Mouse (Mus musculus) adrenal gland, adult 10 weeks (tissue): ENCODE data around the gene Hmx3. TPM values are rescaled to one million over a fixed set of nuclear protein-coding genes. Genes with fewer than 3 reads are reported as not detected.

ENCODE experiments used
- polyA plus RNA-seq: library from polyadenylated mRNA; stranded (reverse); fragments of 350-450 nt; fragmentation: Illumina TruSeq; extraction: RNeasy Lipid Tissue Mini Kit (QIAGEN cat#74804); gene quantifications from one replicate; pipeline ENCODE4 v1.2.3, GENCODE M21; 2014; ENCODE audit warnings: low read depth, low replicate concordance

Hmx3 gene
- not detected for polyA plus RNA-seq

DNA sequence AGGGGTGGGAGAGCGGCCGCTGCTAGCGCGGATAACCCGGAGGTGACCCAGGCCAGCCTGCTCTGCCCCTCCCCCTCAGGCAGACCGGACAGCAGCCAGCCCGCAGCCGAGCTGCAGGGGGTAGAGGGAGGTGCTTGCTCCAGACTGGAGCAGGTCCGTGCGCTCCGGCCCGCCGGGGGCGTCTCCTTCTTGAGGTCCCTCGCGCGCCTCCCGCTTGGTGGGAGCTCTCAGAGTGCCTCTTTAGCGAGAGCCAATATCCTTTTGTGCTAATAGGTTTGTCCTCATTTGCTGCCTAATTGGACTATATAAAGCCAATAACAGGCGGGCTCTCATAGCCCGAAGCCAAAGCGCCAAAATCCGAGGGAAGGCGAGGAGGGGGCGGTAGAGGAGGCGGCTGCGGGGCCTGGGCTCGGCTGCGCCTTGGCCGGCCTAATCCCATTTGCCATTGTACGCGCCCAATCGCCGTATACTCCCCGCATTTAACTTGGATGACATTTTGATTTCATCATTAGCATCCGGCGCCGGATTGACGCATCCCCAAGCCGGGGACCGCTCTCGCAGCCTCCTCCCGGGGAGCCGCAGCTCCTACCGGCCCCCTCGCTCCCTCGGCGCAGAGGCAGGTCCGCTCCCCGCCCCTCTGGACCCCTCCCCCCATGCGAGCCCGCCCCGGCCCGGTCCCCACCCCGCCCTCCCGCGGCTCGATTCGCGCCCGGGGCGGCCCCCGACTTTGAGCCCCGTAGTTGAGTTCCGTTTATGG lies at the start of gene Hmx3:
Hmx3 (plus strand) TSS at position 753 of the 757 bp plus-strand sequence.

DNA sequence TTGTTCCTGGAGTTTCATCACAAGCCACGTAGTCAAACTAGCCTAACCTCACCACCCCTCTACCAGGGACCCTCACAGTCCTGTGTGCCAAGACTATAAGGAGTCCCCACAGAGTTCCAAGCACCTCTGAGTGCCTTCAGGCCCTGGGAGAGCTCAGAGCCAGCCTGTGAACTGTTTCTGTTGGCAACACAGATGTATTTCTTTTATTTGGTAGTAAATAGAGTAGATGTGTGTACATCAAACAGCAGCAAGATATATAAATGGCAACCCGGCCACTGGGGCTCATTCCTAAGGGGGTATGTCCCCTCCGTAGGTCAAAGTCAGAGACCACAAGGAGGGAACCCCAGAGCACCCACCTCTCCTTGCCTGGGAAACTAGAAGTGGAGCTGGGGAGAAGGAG lies 5.8 kb downstream of the Hmx3 start, which contains the start of gene Hmx2:
Hmx2 (plus strand) TSS at position 301 of the 400 bp plus-strand sequence.

DNA sequence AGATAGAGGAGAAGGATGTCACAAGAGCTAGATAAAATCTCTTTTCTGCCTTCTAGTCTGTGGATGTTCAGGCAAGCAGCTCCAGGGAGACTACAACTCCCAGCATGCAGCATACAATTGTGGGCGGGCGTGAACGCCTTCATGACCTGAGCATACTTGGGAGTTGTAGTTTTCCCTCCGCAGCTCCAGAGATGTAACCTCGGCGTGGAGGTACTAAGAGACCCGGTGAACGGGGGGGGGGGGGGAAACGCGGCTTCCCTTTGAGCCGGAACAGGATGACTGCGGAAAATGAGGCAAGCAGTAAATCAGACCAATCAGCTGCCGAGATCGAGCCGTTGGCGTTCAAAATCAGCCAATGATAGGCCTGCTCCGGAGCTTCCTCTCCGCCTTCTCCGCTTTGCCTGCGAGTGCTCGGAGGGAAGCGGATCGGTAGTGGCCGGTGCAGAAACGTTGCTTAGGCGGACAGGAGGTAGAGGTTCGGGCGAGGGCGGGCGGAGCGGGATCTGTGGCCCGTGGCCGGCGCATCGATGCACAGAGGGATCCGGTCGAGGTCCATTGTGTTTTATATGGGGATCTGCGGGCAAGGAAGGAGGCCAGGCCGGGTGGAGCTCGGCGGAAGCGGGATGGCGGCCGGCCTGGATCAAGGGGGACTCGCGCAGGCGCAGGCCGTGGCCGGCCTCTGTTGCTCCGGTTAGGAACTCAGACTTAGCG lies 17.5 kb downstream of the Hmx3 start, which contains the start of gene Bub3:
Bub3 (plus strand) TSS at position 237 of the 711 bp plus-strand sequence.

Other genes starting within 250 kb of the Hmx3 start
- 0.76 TPM for gene Cuzd1, start 220.6 kb upstream of the Hmx3 start, polyA plus RNA-seq
- not detected for gene Fam24b, start 213.4 kb upstream of the Hmx3 start, polyA plus RNA-seq
- not detected for gene Fam24a, start 209.0 kb upstream of the Hmx3 start, polyA plus RNA-seq
- 5.8 TPM for gene 2310057M21Rik, start 180.1 kb upstream of the Hmx3 start, polyA plus RNA-seq
- 29.1 TPM for gene Pstk, start 171.7 kb upstream of the Hmx3 start, polyA plus RNA-seq
- gene Ikzf5, start 132.3 kb upstream of the Hmx3 start, polyA plus RNA-seq, result 36.4 TPM
- 1,712 TPM for gene Acadsb, start 132.3 kb upstream of the Hmx3 start, polyA plus RNA-seq
- gene Hmx2, start 5.9 kb downstream of the Hmx3 start, polyA plus RNA-seq, result not detected
- 33.0 TPM for gene Bub3, start 17.4 kb downstream of the Hmx3 start, polyA plus RNA-seq